Mouse (Mus musculus) bone marrow macrophage, adult 2 months (primary cell): Measurements from ENCODE around the gene Reg2. TPM values are rescaled to one million over a fixed set of nuclear protein-coding genes. Genes with fewer than 3 reads are reported as not detected.
"Not testable (repeated sequence)": the region's sequence is repeated elsewhere in the genome, so short reads cannot be mapped to it uniquely, and the experiment has no call there.

Source experiments
- H3K27ac ChIP-seq: 2 replicates; pipeline ENCODE4 v1.5.1; 2012; ENCODE audit warnings: low read depth, low read length; ENCODE audit not compliant: insufficient read depth
- H3K4me1 ChIP-seq: 2 replicates; pipeline ENCODE4 v1.6.1; 2012; ENCODE audit warnings: low read length; ENCODE audit not compliant: control insufficient read depth, insufficient read depth
- H3K4me3 ChIP-seq: 2 replicates; pipeline ENCODE4 v1.5.1; 2012; ENCODE audit warnings: mild to moderate bottlenecking, low read length, moderate library complexity; ENCODE audit not compliant: insufficient read depth
- CTCF ChIP-seq: IDR thresholded peaks from 2 replicates; pipeline ENCODE4 v1.5.1; 2012; ENCODE audit warnings: low read depth, mild to moderate bottlenecking, low read length, moderate library complexity
- POLR2A ChIP-seq: IDR thresholded peaks from 2 replicates; pipeline ENCODE4 v1.6.1; 2012; ENCODE audit warnings: mild to moderate bottlenecking, low read depth, low read length, borderline replicate concordance
- polyA plus RNA-seq: library from polyadenylated mRNA; stranded (reverse); fragments of >200 nt; gene quantifications from 2 replicates; pipeline ENCODE4 v1.2.4, GENCODE M21; 2012; ENCODE audit not compliant: missing spikeins, insufficient read depth, insufficient read length

The Reg2 gene
- not detected in 2 replicates for polyA plus RNA-seq

- H3K4me3 ChIP-seq, H3K27ac ChIP-seq, H3K4me1 ChIP-seq: not testable (repeated sequence)
Observed at GRCm38 (mm10) chr6:78395323-78395722, at the start of gene Reg2. Gene Reg2 (plus strand): TSS chr6:78395623.

- no peak overlapping the region for H3K4me3 ChIP-seq
- no peaks in the 10 kb centered on the region for H3K4me1 ChIP-seq
- H3K27ac ChIP-seq: no peak overlapping the region
- TF ChIP-seq POLR2A: no peak
- TF ChIP-seq CTCF: no peak
Observed at GRCm38 (mm10) chr6:78361971-78362563, 33.4 kb upstream of the Reg2 start.

GRCm38 (mm10) chr6:78370357-78370756 is 25.1 kb upstream of the Reg2 start, which contains the start of gene Reg3b:
Gene Reg3b (plus strand): TSS chr6:78370657.
- H3K27ac ChIP-seq: no peak within 1 kb of the TSS
- H3K4me3 ChIP-seq: no peak within 1 kb of the TSS
- TF ChIP-seq CTCF: no peak
- no peak for TF ChIP-seq POLR2A
- no peaks in the 10 kb centered on the region for H3K4me1 ChIP-seq

GRCm38 (mm10) chr6:78378765-78379164 is 16.7 kb upstream of the Reg2 start, which contains the start of gene Reg3d:
Gene Reg3d (minus strand): TSS chr6:78378865.
- H3K27ac ChIP-seq: no peak within 1 kb of the TSS
- no peak for TF ChIP-seq CTCF
- no peak for TF ChIP-seq POLR2A

GRCm38 (mm10) chr6:78380409-78380808 is 15.0 kb upstream of the Reg2 start, which contains the start of gene Reg3a:
Gene Reg3a (plus strand): TSS chr6:78380709.
- no peak within 1 kb of the TSS for H3K4me3 ChIP-seq
- TF ChIP-seq CTCF (no peak), POLR2A (no peak)
- H3K4me1 ChIP-seq: no peaks in the 10 kb centered on the region
- H3K27ac ChIP-seq: no peak within 1 kb of the TSS

More at GRCm38 (mm10) chr6:78378765-78379164, 16.7 kb upstream of the Reg2 start, which contains the start of gene Reg3d:
- Histone ChIP-seq H3K4me1 (no peaks in the 10 kb centered on the region), H3K4me3 (no peak within 1 kb of the TSS)

- no peaks in the 10 kb centered on the region for H3K4me1 ChIP-seq
- TF ChIP-seq POLR2A (no peak), CTCF (no peak)
- H3K4me3 ChIP-seq: no peak overlapping the region
- H3K27ac ChIP-seq: no peak overlapping the region
Observed at GRCm38 (mm10) chr6:78385609-78386008, 9.8 kb upstream of the Reg2 start.

- not testable (repeated sequence) for H3K4me1 ChIP-seq, H3K4me3 ChIP-seq, H3K27ac ChIP-seq
Observed at GRCm38 (mm10) chr6:78422411-78422810, 27.0 kb downstream of the Reg2 start, which contains the start of gene Reg1. Gene Reg1 (plus strand): TSS chr6:78422711.

- TF ChIP-seq POLR2A: no peak
- TF ChIP-seq CTCF: no peak
- H3K4me1 ChIP-seq: no peaks in the 10 kb centered on the region
Observed at GRCm38 (mm10) chr6:78425497-78425896, 30.1 kb downstream of the Reg2 start.

GRCm38 (mm10) chr6:78447202-78447601 is 51.8 kb downstream of the Reg2 start:
- Histone ChIP-seq H3K27ac (no peak overlapping the region), H3K4me1 (no peaks in the 10 kb centered on the region), H3K4me3 (no peak overlapping the region)
- TF ChIP-seq POLR2A (no peak), CTCF (no peak)

More at GRCm38 (mm10) chr6:78425497-78425896, 30.1 kb downstream of the Reg2 start:
- H3K27ac ChIP-seq: no peak overlapping the region
- no peak overlapping the region for H3K4me3 ChIP-seq

- TF ChIP-seq CTCF (no peak), POLR2A (no peak)
- no peaks in the 10 kb centered on the region for H3K4me1 ChIP-seq
Observed at GRCm38 (mm10) chr6:78448409-78448808, 53.0 kb downstream of the Reg2 start.

GRCm38 (mm10) chr6:78452804-78453203 is 57.4 kb downstream of the Reg2 start:
- Histone ChIP-seq H3K4me1 (no peaks in the 10 kb centered on the region), H3K27ac (no peak overlapping the region), H3K4me3 (no peak overlapping the region)
- TF ChIP-seq POLR2A: no peak
- no peak for TF ChIP-seq CTCF

More at GRCm38 (mm10) chr6:78448409-78448808, 53.0 kb downstream of the Reg2 start:
- H3K4me3 ChIP-seq: no peak overlapping the region
- no peak overlapping the region for H3K27ac ChIP-seq

Other genes with a start within 250 kb of the Reg2 start
- gene Reg3b, start 25.0 kb upstream of the Reg2 start, polyA plus RNA-seq: not detected in 2 replicates
- gene Reg3d, start 16.8 kb upstream of the Reg2 start, polyA plus RNA-seq: not detected in 2 replicates
- gene Reg3a, start 14.9 kb upstream of the Reg2 start, polyA plus RNA-seq: not detected in 2 replicates
- gene Reg1, start 27.1 kb downstream of the Reg2 start, polyA plus RNA-seq: not detected in 2 replicates
- gene Reg3g, start 73.2 kb downstream of the Reg2 start, polyA plus RNA-seq: not detected in 2 replicates